Mouse (Mus musculus) forebrain, embryonic 13.5 days (tissue): Measurements from ENCODE around the gene Inafm1. TPM values are rescaled to one million over a fixed set of nuclear protein-coding genes. Genes with fewer than 3 reads are reported as not detected.
"Not testable (repeated sequence)": the region's sequence is repeated elsewhere in the genome, so short reads cannot be mapped to it uniquely, and the experiment has no call there.

Experiments used
- ATAC-seq: fragments of 200-750 bp; cut with Nextera tagmentation; 2 replicates; pipeline ENCODE4 v1.8.0; 2017
- H3K27ac ChIP-seq: fragments of 300-500 bp; sonication (generic); 2 replicates; pipeline ENCODE4 v1.5.1; 2015; ENCODE audit warnings: inconsistent platforms, mild to moderate bottlenecking, moderate library complexity
- H3K27me3 ChIP-seq: fragments of 300-500 bp; sonication (generic); 2 replicates; pipeline ENCODE4 v1.6.1; 2015; ENCODE audit warnings: mild to moderate bottlenecking, inconsistent platforms
- H3K36me3 ChIP-seq: fragments of 300-500 bp; sonication (generic); 2 replicates; pipeline ENCODE4 v1.6.1; 2015; ENCODE audit warnings: mild to moderate bottlenecking, inconsistent platforms; ENCODE audit not compliant: poor library complexity, severe bottlenecking
- H3K4me1 ChIP-seq: fragments of 300-500 bp; sonication (generic); 2 replicates; pipeline ENCODE4 v1.6.1; 2015; ENCODE audit warnings: inconsistent platforms
- H3K4me2 ChIP-seq: fragments of 300-500 bp; sonication (generic); 2 replicates; pipeline ENCODE4 v1.6.1; 2015; ENCODE audit warnings: inconsistent platforms, mild to moderate bottlenecking, moderate library complexity
- H3K4me3 ChIP-seq: fragments of 300-500 bp; sonication (generic); 2 replicates; pipeline ENCODE4 v1.5.1; 2015; ENCODE audit warnings: mild to moderate bottlenecking, inconsistent platforms
- H3K9ac ChIP-seq: fragments of 300-500 bp; sonication (generic); 2 replicates; pipeline ENCODE4 v1.6.1; 2015; ENCODE audit warnings: mild to moderate bottlenecking, inconsistent platforms
- H3K9me3 ChIP-seq: fragments of 300-500 bp; sonication (generic); replicated peaks from 2 replicates; pipeline ENCODE4 v1.6.1; 2016; ENCODE audit warnings: inconsistent platforms
- WGBS: fragments of 180-500 bp; shearing (Covaris S2); methylation state at CpG from one replicate; pipeline ENCODE4 v1.1.7; 2015; 5-methylcytosine and 5-hydroxymethylcytosine counted together
- polyA plus RNA-seq: library from polyadenylated mRNA; unstranded; fragments of >200 nt; fragmentation: Nextera tagmentation; extraction: Ambion mirVana; gene quantifications from 2 replicates; pipeline ENCODE4 v1.2.1, GENCODE M21; 2015

The Inafm1 gene
- polyA plus RNA-seq, 1 experiment from 2014 or later, result 14.0 TPM

- H3K4me2 ChIP-seq, result no peak overlapping the region
- H3K9ac ChIP-seq, result peak overlapping the region; percentile 34; the same call in 1 of the 2 replicates
- ATAC-seq, result no peak
- H3K27me3 ChIP-seq, result no peaks in the 10 kb centered on the region
- no peaks in the 10 kb centered on the region for H3K9me3 ChIP-seq
- no peak overlapping the region for H3K4me3 ChIP-seq
- H3K27ac ChIP-seq, result no peak overlapping the region
- H3K4me1 ChIP-seq, result peaks cover 23% of the 10 kb centered on the region
- peaks cover 53% of the 10 kb centered on the region for H3K36me3 ChIP-seq
- 89% methylated on average over 10 of the region's 10 CpGs for WGBS
These were observed 1.8 kb upstream of the Inafm1 start for GRCm38 (mm10) chr7:16274922-16275890.

- whole genome bisulfite sequencing, result under 1% methylated on average over 18 of the region's 18 CpGs
These were observed 336 bp upstream of the Inafm1 start for GRCm38 (mm10) chr7:16273766-16274140.

GRCm38 (mm10) chr7:16272681-16273080, 736 bp downstream of the Inafm1 start:
- H3K9me3 ChIP-seq, result no peaks in the 10 kb centered on the region
- H3K27ac ChIP-seq, result peak overlapping the region; percentile 93
- H3K27me3 ChIP-seq, result peaks cover 2% of the 10 kb centered on the region; the same call in 1 of the 2 replicates
- peak; percentile 81 for ATAC-seq
- peak overlapping the region; percentile 87 for H3K9ac ChIP-seq
- peaks cover 23% of the 10 kb centered on the region for H3K4me1 ChIP-seq
- WGBS, result 1% methylated on average over 43 of the region's 46 CpGs
- peak overlapping the region; percentile 91 for H3K4me2 ChIP-seq
- peak overlapping the region; percentile 81 for H3K4me3 ChIP-seq
- H3K36me3 ChIP-seq, result peaks cover 29% of the 10 kb centered on the region

More at GRCm38 (mm10) chr7:16273766-16274140, 336 bp upstream of the Inafm1 start:
- Histone ChIP-seq H3K9me3 (no peaks in the 10 kb centered on the region), H3K9ac (peak overlapping the region; percentile 63), H3K4me2 (peak overlapping the region; percentile 91), H3K4me1 (peaks cover 23% of the 10 kb centered on the region), H3K27ac (peak overlapping the region; percentile 93), H3K36me3 (peaks cover 40% of the 10 kb centered on the region), H3K4me3 (peak overlapping the region; percentile 81), H3K27me3 (peaks cover 2% of the 10 kb centered on the region; the same call in 1 of the 2 replicates)
- peak; percentile 78 for ATAC-seq

GRCm38 (mm10) chr7:16271139-16271538, 2.3 kb downstream of the Inafm1 start:
- 83% methylated on average over 1 of the region's 1 CpGs for WGBS
- Histone ChIP-seq H3K9ac (no peak overlapping the region), H3K4me2 (peak overlapping the region; percentile 91; the same call in 1 of the 2 replicates), H3K4me1 (peaks cover 23% of the 10 kb centered on the region), H3K36me3 (peaks cover 14% of the 10 kb centered on the region), H3K9me3 (peaks cover 1% of the 10 kb centered on the region; the same call in 1 of the 2 replicates), H3K27me3 (peaks cover 2% of the 10 kb centered on the region; the same call in 1 of the 2 replicates), H3K27ac (no peak overlapping the region), H3K4me3 (no peak overlapping the region)
- no peak for ATAC-seq

GRCm38 (mm10) chr7:16266593-16266992, 6.8 kb downstream of the Inafm1 start:
- H3K36me3 ChIP-seq, H3K4me2 ChIP-seq, H3K4me1 ChIP-seq, H3K27me3 ChIP-seq, H3K4me3 ChIP-seq, H3K9ac ChIP-seq, ATAC-seq, H3K27ac ChIP-seq: not testable (repeated sequence)
- peaks cover 20% of the 10 kb centered on the region; the same call in 1 of the 2 replicates for H3K9me3 ChIP-seq
- WGBS, result 94% methylated on average over 7 of the region's 7 CpGs

- WGBS, result 90% methylated on average over 11 of the region's 11 CpGs
- H3K9ac ChIP-seq, result no peak overlapping the region
- peaks cover 20% of the 10 kb centered on the region; the same call in 1 of the 2 replicates for H3K9me3 ChIP-seq
- H3K27me3 ChIP-seq, result peaks cover 2% of the 10 kb centered on the region; the same call in 1 of the 2 replicates
- ATAC-seq, result no peak
- no peak overlapping the region for H3K27ac ChIP-seq
- no peaks in the 10 kb centered on the region for H3K4me1 ChIP-seq
- no peaks in the 10 kb centered on the region for H3K36me3 ChIP-seq
- H3K4me3 ChIP-seq, result no peak overlapping the region
- no peak overlapping the region for H3K4me2 ChIP-seq
These were observed 7.6 kb downstream of the Inafm1 start for GRCm38 (mm10) chr7:16265856-16266255.

- ATAC-seq, result no peak
- H3K36me3 ChIP-seq, result no peaks in the 10 kb centered on the region
- no peak overlapping the region for H3K4me3 ChIP-seq
- no peak overlapping the region for H3K9ac ChIP-seq
- H3K27ac ChIP-seq, result no peak overlapping the region
- H3K27me3 ChIP-seq, result no peaks in the 10 kb centered on the region
- H3K4me2 ChIP-seq, result no peak overlapping the region
- peaks cover 20% of the 10 kb centered on the region; the same call in 1 of the 2 replicates for H3K9me3 ChIP-seq
- 84% methylated on average over 5 of the region's 5 CpGs for WGBS
- H3K4me1 ChIP-seq, result no peaks in the 10 kb centered on the region
These were observed 9.6 kb downstream of the Inafm1 start for GRCm38 (mm10) chr7:16263843-16264242.

- no peaks in the 10 kb centered on the region for H3K27me3 ChIP-seq
- no peaks in the 10 kb centered on the region for H3K36me3 ChIP-seq
- H3K4me3 ChIP-seq, result no peak overlapping the region
- no peak overlapping the region for H3K4me2 ChIP-seq
- no peak overlapping the region for H3K9ac ChIP-seq
- no peak for ATAC-seq
- no peak overlapping the region for H3K27ac ChIP-seq
- H3K4me1 ChIP-seq, result no peaks in the 10 kb centered on the region
- peaks cover 20% of the 10 kb centered on the region; the same call in 1 of the 2 replicates for H3K9me3 ChIP-seq
- WGBS, result 27% methylated on average over 8 of the region's 8 CpGs
These were observed 10.2 kb downstream of the Inafm1 start for GRCm38 (mm10) chr7:16263015-16263787.

GRCm38 (mm10) chr7:16261097-16261496, 12.3 kb downstream of the Inafm1 start:
- no peak overlapping the region for H3K9ac ChIP-seq
- H3K36me3 ChIP-seq, result no peaks in the 10 kb centered on the region
- 68% methylated on average over 1 of the region's 1 CpGs for WGBS
- no peak overlapping the region for H3K4me3 ChIP-seq
- no peak for ATAC-seq
- H3K27me3 ChIP-seq, result no peaks in the 10 kb centered on the region
- no peak overlapping the region for H3K27ac ChIP-seq
- no peaks in the 10 kb centered on the region for H3K4me1 ChIP-seq
- H3K4me2 ChIP-seq, result no peak overlapping the region
- H3K9me3 ChIP-seq, result peaks cover 19% of the 10 kb centered on the region; the same call in 1 of the 2 replicates

GRCm38 (mm10) chr7:16259110-16259590, 14.3 kb downstream of the Inafm1 start, which contains the start of gene C5ar1:
Gene C5ar1 (minus strand): TSS chr7:16259540.
- 0 out of 2 replicates have a peak, but pooled peaks cover 4% of the 10 kb centered on the region for H3K9me3 ChIP-seq
- no peaks in the 10 kb centered on the region for H3K27me3 ChIP-seq

GRCm38 (mm10) chr7:16257830-16258229, 15.6 kb downstream of the Inafm1 start:
- H3K4me3 ChIP-seq, result no peak overlapping the region
- H3K27ac ChIP-seq, result no peak overlapping the region
- H3K9ac ChIP-seq, result no peak overlapping the region
- no peaks in the 10 kb centered on the region for H3K36me3 ChIP-seq
- no peak for ATAC-seq
- H3K4me2 ChIP-seq, result no peak overlapping the region
- no peaks in the 10 kb centered on the region for H3K9me3 ChIP-seq
- H3K4me1 ChIP-seq, result no peaks in the 10 kb centered on the region
- WGBS, result 89% methylated on average over 11 of the region's 11 CpGs
- H3K27me3 ChIP-seq, result no peaks in the 10 kb centered on the region

More at GRCm38 (mm10) chr7:16259110-16259590, 14.3 kb downstream of the Inafm1 start, which contains the start of gene C5ar1:
- Histone ChIP-seq H3K4me2 (no peak within 1 kb of the TSS), H3K36me3 (no peaks in the 10 kb centered on the region), H3K9ac (no peak within 1 kb of the TSS), H3K27ac (no peak within 1 kb of the TSS), H3K4me3 (no peak within 1 kb of the TSS), H3K4me1 (no peaks in the 10 kb centered on the region)
- no peak for ATAC-seq
- 93% methylated on average over 5 of the region's 5 CpGs for WGBS
